Comparison of ENCODE assay signal across 15 mouse cellular contexts in the genomic region with DNA sequence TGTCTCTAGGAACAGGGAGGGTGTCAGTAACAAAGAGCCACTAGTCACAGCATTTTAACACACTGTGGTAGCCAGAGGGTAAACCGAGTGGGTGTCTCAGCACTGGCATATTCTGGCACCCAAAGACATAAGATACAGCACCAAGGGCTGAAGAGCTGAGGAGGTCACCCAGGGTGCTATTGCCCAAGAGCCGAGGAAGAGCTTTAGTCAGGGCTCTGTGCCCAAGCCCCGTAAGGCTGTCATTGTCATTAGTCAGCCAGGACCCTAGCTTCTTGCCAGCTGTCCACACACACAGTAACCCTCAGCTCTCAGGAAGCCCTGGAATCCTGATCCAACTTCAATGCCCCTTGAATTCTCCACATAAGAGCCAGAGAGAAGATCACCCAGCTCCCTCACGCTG. TPM values are rescaled to one million over a fixed set of nuclear protein-coding genes. Genes with fewer than 3 reads are reported as not detected.
DNase-seq lines count a peak whose midpoint lies in the region; ATAC-seq lines count a peak whose summit lies in the region.
"Had no signal": no experiment of that assay in that cellular context is flagged by ENCODE, and none has a peak within 500 bp of the region (broad histone marks: within the 10 kb centered on the region; RNA-seq: fewer than 3 reads in every experiment).

No protein-coding gene starts in this region.

- H3K4me2 ChIP-seq in heart, embryonic 13.5 days = no peak overlapping the region
- no peak overlapping the region for H3K4me2 ChIP-seq in forebrain, embryonic 16.5 days (ENCODE audit: low read length)
- H3K4me2 ChIP-seq: embryonic facial prominence, embryonic 15.5 days; limb, embryonic 13.5 days had no signal

- H3K27ac ChIP-seq in heart, embryonic 13.5 days (replicated peaks) = no peak overlapping the region
- H3K27ac ChIP-seq in heart, embryonic 10.5 days = no peak overlapping the region
- H3K27ac ChIP-seq in forebrain, embryonic 16.5 days (ENCODE audit: low read length) = no peak overlapping the region
- H3K27ac ChIP-seq: embryonic facial prominence, embryonic 15.5 days; limb, embryonic 13.5 days; midbrain, embryonic 10.5 days had no signal

- H3K9me3 ChIP-seq in heart, embryonic 13.5 days = no peaks in the 10 kb centered on the region
- H3K9me3 ChIP-seq in heart, embryonic 10.5 days = no peaks in the 10 kb centered on the region
- no peaks in the 10 kb centered on the region for H3K9me3 ChIP-seq in forebrain, embryonic 16.5 days (ENCODE audit: control insufficient read depth, low read length)
- H3K9me3 ChIP-seq: embryonic facial prominence, embryonic 15.5 days; limb, embryonic 13.5 days; midbrain, embryonic 10.5 days had no signal

- no peak for DNase-seq in heart, embryonic 10.5 days (ENCODE audit: low spot score)
- DNase-seq in Muller cell, postnatal 12 days (ENCODE audit: inconsistent ontology term) = peak; percentile 83
- peak; percentile 39 for DNase-seq in adrenal gland, adult 8-10 months
- peak; percentile 28 for DNase-seq in gastrocnemius, postnatal 25 days
- no peak for DNase-seq in testis, postnatal 10 days (ENCODE audit: low spot score)
- DNase-seq in natural killer cell, adult 2 months (ENCODE audit: low spot score in 2 of 2) = no peak
- DNase-seq: forebrain, postnatal 0 days; kidney, adult 11 months; kidney, postnatal 4 days; lung, adult 2 months had no signal

- ATAC-seq in heart, embryonic 13.5 days (ENCODE audit: extremely low read depth, insufficient number of reproducible peaks, low FRiP score, low TSS enrichment) = no peak
- no peak for ATAC-seq in forebrain, embryonic 16.5 days
- ATAC-seq: forebrain, postnatal 0 days had no signal

- peak overlapping the region; percentile 47; the same call in 1 of the 2 replicates for H3K9ac ChIP-seq in heart, embryonic 13.5 days
- no peak overlapping the region for H3K9ac ChIP-seq in forebrain, embryonic 16.5 days (replicated peaks; ENCODE audit: low read depth, low read length)
- H3K9ac ChIP-seq: embryonic facial prominence, embryonic 15.5 days; forebrain, postnatal 0 days; limb, embryonic 13.5 days had no signal

- H3K4me3 ChIP-seq in heart, embryonic 13.5 days = no peak overlapping the region
- no peak overlapping the region for H3K4me3 ChIP-seq in heart, embryonic 10.5 days
- H3K4me3 ChIP-seq in forebrain, embryonic 16.5 days (replicated peaks; ENCODE audit: low read length) = no peak overlapping the region
- H3K4me3 ChIP-seq: embryonic facial prominence, embryonic 15.5 days; limb, embryonic 13.5 days; midbrain, embryonic 10.5 days had no signal

- H3K4me1 ChIP-seq in heart, embryonic 13.5 days = peaks cover 9% of the 10 kb centered on the region
- H3K4me1 ChIP-seq in heart, embryonic 10.5 days = peaks cover 5% of the 10 kb centered on the region; the same call in 1 of the 2 replicates
- H3K4me1 ChIP-seq in forebrain, embryonic 16.5 days (replicated peaks; ENCODE audit: control insufficient read depth, insufficient read depth, low read length) = no peaks in the 10 kb centered on the region
- H3K4me1 ChIP-seq: embryonic facial prominence, embryonic 15.5 days; limb, embryonic 13.5 days; midbrain, embryonic 10.5 days had no signal

- peaks cover 70% of the 10 kb centered on the region for H3K36me3 ChIP-seq in heart, embryonic 13.5 days
- H3K36me3 ChIP-seq in heart, embryonic 10.5 days = peaks cover 43% of the 10 kb centered on the region
- peaks cover 8% of the 10 kb centered on the region for H3K36me3 ChIP-seq in forebrain, embryonic 16.5 days (ENCODE audit: control insufficient read depth, insufficient read depth)

- H3K27me3 ChIP-seq in heart, embryonic 13.5 days (replicated peaks) = no peaks in the 10 kb centered on the region
- no peaks in the 10 kb centered on the region for H3K27me3 ChIP-seq in heart, embryonic 10.5 days (ENCODE audit: insufficient read depth, poor library complexity, severe bottlenecking)
- H3K27me3 ChIP-seq in forebrain, embryonic 16.5 days (replicated peaks; ENCODE audit: control insufficient read depth, insufficient read depth, low read length) = no peaks in the 10 kb centered on the region
- H3K27me3 ChIP-seq: embryonic facial prominence, embryonic 15.5 days; limb, embryonic 13.5 days had no signal

- WGBS in heart, embryonic 13.5 days = 68% methylated on average over 4 of the region's 4 CpGs
- WGBS in heart, embryonic 10.5 days = 82% methylated on average over 4 of the region's 4 CpGs
- WGBS in forebrain, embryonic 16.5 days = 87% methylated on average over 4 of the region's 4 CpGs

RNA-seq across cellular contexts. Expression of gene Trappc10, which starts 21.5 kb away (rescaled TPM):
- polyA plus RNA-seq in heart, embryonic 13.5 days (2015; fragmentation: Nextera tagmentation; extraction: Ambion mirVana) = 10.5 and 11.1 TPM in 2 replicates
- polyA plus RNA-seq in heart, embryonic 10.5 days (2016; fragmentation: Nextera tagmentation; extraction: Ambion mirVana) = 11.1 and 13.5 TPM in 2 replicates
- 10 to 100 TPM; 59.1 to 66.4 (median 60.2) TPM for total RNA-seq in adrenal gland, adult 8-10 months (2022)
- total RNA-seq in gastrocnemius, postnatal 25 days (2021) = 10 to 100 TPM; 31.0 to 32.9 TPM
- polyA plus RNA-seq in forebrain, embryonic 16.5 days (2015; fragmentation: Nextera tagmentation; extraction: Ambion mirVana) = 21.6 and 22.8 TPM in 2 replicates

RNA-seq across cellular contexts. Expression of gene Pwp2, which starts 38.0 kb away (rescaled TPM):
- polyA plus RNA-seq in heart, embryonic 13.5 days (2015; fragmentation: Nextera tagmentation; extraction: Ambion mirVana) = 10.8 and 11.1 TPM in 2 replicates
- 18.0 and 23.1 TPM in 2 replicates for polyA plus RNA-seq in heart, embryonic 10.5 days (2016; fragmentation: Nextera tagmentation; extraction: Ambion mirVana)
- total RNA-seq in adrenal gland, adult 8-10 months (2022) = 10 to 100 TPM; 20.1 to 22.4 (median 21.3) TPM
- total RNA-seq in gastrocnemius, postnatal 25 days (2021) = 1 to 10 TPM; 7.6 to 8.3 TPM
- 24.5 TPM in 2 replicates for polyA plus RNA-seq in forebrain, embryonic 16.5 days (2015; fragmentation: Nextera tagmentation; extraction: Ambion mirVana)

RNA-seq across cellular contexts. Expression of gene D10Jhu81e, which starts 53.3 kb away (rescaled TPM):
- polyA plus RNA-seq in heart, embryonic 13.5 days (2015; fragmentation: Nextera tagmentation; extraction: Ambion mirVana) = 46.2 and 48.3 TPM in 2 replicates
- 32.8 and 34.9 TPM in 2 replicates for polyA plus RNA-seq in heart, embryonic 10.5 days (2016; fragmentation: Nextera tagmentation; extraction: Ambion mirVana)
- total RNA-seq in adrenal gland, adult 8-10 months (2022) = 100 to 1,000 TPM; 187 to 284 (median 230) TPM
- 100 to 1,000 TPM; 225 to 235 TPM for total RNA-seq in gastrocnemius, postnatal 25 days (2021)
- 22.9 and 29.4 TPM in 2 replicates for polyA plus RNA-seq in forebrain, embryonic 16.5 days (2015; fragmentation: Nextera tagmentation; extraction: Ambion mirVana)

Comparison
In these comparisons a context has a peak if more than half of its experiments do, and no peak if none do; other contexts are left out.
1. DNase-seq: peak in Muller cell, postnatal 12 days (single experiment), adrenal gland, adult 8-10 months (single experiment) and gastrocnemius, postnatal 25 days (single experiment); none in heart, embryonic 10.5 days (single experiment), testis, postnatal 10 days (single experiment) and natural killer cell, adult 2 months (0 of 2).